Mouse (Mus musculus): ENCODE data around the gene Cd47. TPM values are rescaled to one million over a fixed set of nuclear protein-coding genes. Genes with fewer than 3 reads are reported as not detected.

The Cd47 gene
- total and polyA plus RNA-seq, 2 experiments from 2014 or later: 38.9 to 235 TPM

GRCm38 (mm10) chr16:49774059-49775001 is 26.0 kb upstream of the Cd47 start:
- Histone ChIP-seq H3K4me2 (ENCODE audit: low read depth, low read length) (no peak overlapping the region), H3K4me3 (ENCODE audit: low read length) (no peak overlapping the region), H3K9me3 (ENCODE audit: low read length) (no peaks in the 10 kb centered on the region), H3K36me3 (ENCODE audit: insufficient read depth, low read length) (no peaks in the 10 kb centered on the region), H3K9ac (replicated peaks; ENCODE audit: low read length) (no peak overlapping the region), H3K27me3 (ENCODE audit: insufficient read depth, low read length) (no peaks in the 10 kb centered on the region), H3K4me1 (ENCODE audit: insufficient read depth, low read length) (no peaks in the 10 kb centered on the region), H3K27ac (no peak overlapping the region)
- 88% methylated on average over 18 of the region's 18 CpGs for WGBS
- ATAC-seq (no peak), DNase-seq (ENCODE audit: low spot score) (no peak)
- TF ChIP-seq CTCF (IDR thresholded peaks at IDR 0.05; ENCODE audit: low read depth): no peak

GRCm38 (mm10) chr16:49775002-49775966 is 25.0 kb upstream of the Cd47 start:
- Histone ChIP-seq H3K4me3 (ENCODE audit: low read length) (no peak overlapping the region), H3K27ac (no peak overlapping the region), H3K36me3 (ENCODE audit: insufficient read depth, low read length) (no peaks in the 10 kb centered on the region), H3K9ac (replicated peaks; ENCODE audit: low read length) (no peak overlapping the region), H3K4me1 (ENCODE audit: insufficient read depth, low read length) (no peaks in the 10 kb centered on the region), H3K9me3 (ENCODE audit: low read length) (no peaks in the 10 kb centered on the region), H3K27me3 (ENCODE audit: insufficient read depth, low read length) (no peaks in the 10 kb centered on the region), H3K4me2 (ENCODE audit: low read depth, low read length) (no peak overlapping the region)
- no peak for TF ChIP-seq CTCF (IDR thresholded peaks at IDR 0.05; ENCODE audit: low read depth)
- no peak for DNase-seq (ENCODE audit: low spot score)
- no peak for ATAC-seq
- 82% methylated on average over 22 of the region's 22 CpGs for WGBS

- no peak overlapping the region for H3K4me3 ChIP-seq (ENCODE audit: low read length)
- no peaks in the 10 kb centered on the region for H3K27me3 ChIP-seq (ENCODE audit: insufficient read depth, low read length)
- no peak for TF ChIP-seq CTCF (IDR thresholded peaks at IDR 0.05; ENCODE audit: low read depth)
- H3K27ac ChIP-seq: no peak overlapping the region
- WGBS: 82% methylated on average over 7 of the region's 7 CpGs
- H3K9ac ChIP-seq (replicated peaks; ENCODE audit: low read length): no peak overlapping the region
- H3K4me1 ChIP-seq (ENCODE audit: insufficient read depth, low read length): no peaks in the 10 kb centered on the region
- ATAC-seq (no peak), DNase-seq (ENCODE audit: low spot score) (no peak)
- no peaks in the 10 kb centered on the region for H3K36me3 ChIP-seq (ENCODE audit: insufficient read depth, low read length)
- H3K9me3 ChIP-seq (ENCODE audit: low read length): no peaks in the 10 kb centered on the region
- no peak overlapping the region for H3K4me2 ChIP-seq (ENCODE audit: low read depth, low read length)
Observed at GRCm38 (mm10) chr16:49776981-49777380, 23.4 kb upstream of the Cd47 start.

GRCm38 (mm10) chr16:49781556-49782156 is 18.7 kb upstream of the Cd47 start:
- Histone ChIP-seq H3K4me1 (ENCODE audit: insufficient read depth, low read length) (no peaks in the 10 kb centered on the region), H3K27ac (no peak overlapping the region), H3K9me3 (ENCODE audit: low read length) (no peaks in the 10 kb centered on the region), H3K27me3 (ENCODE audit: insufficient read depth, low read length) (no peaks in the 10 kb centered on the region), H3K4me2 (ENCODE audit: low read depth, low read length) (no peak overlapping the region), H3K4me3 (ENCODE audit: low read length) (no peak overlapping the region), H3K9ac (replicated peaks; ENCODE audit: low read length) (no peak overlapping the region), H3K36me3 (ENCODE audit: insufficient read depth, low read length) (no peaks in the 10 kb centered on the region)
- DNase-seq (ENCODE audit: low spot score) (no peak), ATAC-seq (no peak)
- 83% methylated on average over 5 of the region's 5 CpGs for WGBS
- no peak for TF ChIP-seq CTCF (IDR thresholded peaks at IDR 0.05; ENCODE audit: low read depth)

GRCm38 (mm10) chr16:49783369-49783768 is 17.0 kb upstream of the Cd47 start:
- H3K4me3 ChIP-seq (ENCODE audit: low read length): no peak overlapping the region
- no peak for TF ChIP-seq CTCF (IDR thresholded peaks at IDR 0.05; ENCODE audit: low read depth)
- no peaks in the 10 kb centered on the region for H3K27me3 ChIP-seq (ENCODE audit: insufficient read depth, low read length)
- no peak overlapping the region for H3K9ac ChIP-seq (replicated peaks; ENCODE audit: low read length)
- no peak overlapping the region for H3K27ac ChIP-seq
- ATAC-seq (no peak), DNase-seq (ENCODE audit: low spot score) (no peak)
- no peaks in the 10 kb centered on the region for H3K36me3 ChIP-seq (ENCODE audit: insufficient read depth, low read length)
- no peaks in the 10 kb centered on the region for H3K9me3 ChIP-seq (ENCODE audit: low read length)
- no peak overlapping the region for H3K4me2 ChIP-seq (ENCODE audit: low read depth, low read length)
- H3K4me1 ChIP-seq (ENCODE audit: insufficient read depth, low read length): no peaks in the 10 kb centered on the region

GRCm38 (mm10) chr16:49786116-49786515 is 14.2 kb upstream of the Cd47 start:
- no peak for DNase-seq (ENCODE audit: low spot score)
- ATAC-seq: no peak

More at GRCm38 (mm10) chr16:49786116-49786515, 14.2 kb upstream of the Cd47 start:
- H3K4me2 ChIP-seq (ENCODE audit: low read depth, low read length): no peak overlapping the region
- no peaks in the 10 kb centered on the region for H3K27me3 ChIP-seq (ENCODE audit: insufficient read depth, low read length)
- no peaks in the 10 kb centered on the region for H3K9me3 ChIP-seq (ENCODE audit: low read length)
- H3K36me3 ChIP-seq (ENCODE audit: insufficient read depth, low read length): no peaks in the 10 kb centered on the region
- no peak overlapping the region for H3K4me3 ChIP-seq (ENCODE audit: low read length)
- no peaks in the 10 kb centered on the region for H3K4me1 ChIP-seq (ENCODE audit: insufficient read depth, low read length)
- H3K9ac ChIP-seq (replicated peaks; ENCODE audit: low read length): no peak overlapping the region
- no peak overlapping the region for H3K27ac ChIP-seq
- 96% methylated on average over 6 of the region's 6 CpGs for WGBS
- no peak for TF ChIP-seq CTCF (IDR thresholded peaks at IDR 0.05; ENCODE audit: low read depth)

Measured in hindbrain, postnatal 0 days (tissue).